In genomic region chrX:134276275-134277160, GRCm38 (mm10) we compare ENCODE assay signal across 8 mouse cellular contexts. TPM values are rescaled to one million over a fixed set of nuclear protein-coding genes. Genes with fewer than 3 reads are reported as not detected.
A peak's percentile ranks its signal among the peaks of the same experiment; 100 is the strongest.
DNase-seq lines count a peak whose midpoint lies in the region; ATAC-seq lines count a peak whose summit lies in the region.

Trmt2b (minus strand) TSS chrX:134276984.

- peak; percentile 93 for ATAC-seq in forebrain, embryonic 16.5 days

- peak within 1 kb of the TSS; percentile 48 for H3K4me3 ChIP-seq in forebrain, embryonic 16.5 days (replicated peaks; ENCODE audit: low read length)

- peak; percentile 49 for DNase-seq in MN1 (ENCODE audit: low spot score)
- peak; percentile 71 to 73 for DNase-seq in cerebellum, adult 18-20 months
- DNase-seq in heart, postnatal 4 days: peak; percentile 70
- DNase-seq in layer of hippocampus, adult 8-10 months (ENCODE audit: low spot score in 2 of 2): peak; percentile 14 to 28
- DNase-seq in lung, postnatal 14 days: peak; percentile 65
- peak; percentile 33 for DNase-seq in ovary, postnatal 14 days (ENCODE audit: low spot score)
- DNase-seq in thymus, postnatal 25 days: peak; percentile 72

- H3K27me3 ChIP-seq in forebrain, embryonic 16.5 days (replicated peaks; ENCODE audit: control insufficient read depth, insufficient read depth, low read length): no peaks in the 10 kb centered on the region

- peak within 1 kb of the TSS; percentile 33 for H3K27ac ChIP-seq in forebrain, embryonic 16.5 days (ENCODE audit: low read length)

- H3K9me3 ChIP-seq in forebrain, embryonic 16.5 days (ENCODE audit: control insufficient read depth, low read length): no peaks in the 10 kb centered on the region

- H3K4me1 ChIP-seq in forebrain, embryonic 16.5 days (replicated peaks; ENCODE audit: control insufficient read depth, insufficient read depth, low read length): peaks cover 5% of the 10 kb centered on the region

- WGBS in forebrain, embryonic 16.5 days: 21% methylated on average over 17 of the region's 26 CpGs

- H3K4me2 ChIP-seq in forebrain, embryonic 16.5 days (ENCODE audit: low read length): peak within 1 kb of the TSS; percentile 60

- no peaks in the 10 kb centered on the region for H3K36me3 ChIP-seq in forebrain, embryonic 16.5 days (ENCODE audit: control insufficient read depth, insufficient read depth)

- H3K9ac ChIP-seq in forebrain, embryonic 16.5 days (replicated peaks; ENCODE audit: low read depth, low read length): peak within 1 kb of the TSS; percentile 46

RNA-seq across cellular contexts. Expression of gene Trmt2b, which starts in this region (rescaled TPM):
- 5.2 and 6.2 TPM in 2 replicates for polyA plus RNA-seq in forebrain, embryonic 16.5 days (2015; fragmentation: Nextera tagmentation; extraction: Ambion mirVana)
- total RNA-seq in heart, postnatal 4 days (2021): 10 to 100 TPM; 43.0 to 51.6 TPM
- 10 to 100 TPM in 2 of 4 experiments, 1 to 10 TPM in 2; 8.7 to 10.6 (median 9.5) TPM for total RNA-seq in layer of hippocampus, adult 8-10 months (2022)

Comparison
In these comparisons a context has a peak if more than half of its experiments do, and no peak if none do; other contexts are left out.
1. Peak in every context shown above with its lines: DNase-seq, ATAC-seq, H3K4me3 ChIP-seq and H3K27ac ChIP-seq.
2. DNase-seq: peak in every context shown above with its lines; median percentile 72 in cerebellum, adult 18-20 months; 72 in thymus, postnatal 25 days; 70 in heart, postnatal 4 days; 65 in lung, postnatal 14 days; 49 in MN1; 33 in ovary, postnatal 14 days; 21 in layer of hippocampus, adult 8-10 months.